Mouse (Mus musculus) midbrain, embryonic 14.5 days (tissue): ENCODE data around the gene Zc3hc1. TPM values are rescaled to one million over a fixed set of nuclear protein-coding genes. Genes with fewer than 3 reads are reported as not detected.
A peak's percentile ranks its signal among the peaks of the same experiment; 100 is the strongest.

Source experiments
- ATAC-seq: fragments of 200-750 bp; cut with Nextera tagmentation; 2 replicates; pipeline ENCODE4 v1.8.0; 2017; ENCODE audit warnings: moderate number of reproducible peaks, moderate library complexity; ENCODE audit not compliant: low FRiP score, low TSS enrichment
- DNase-seq: peaks from one replicate; pipeline ENCODE4 v3.0.0-alpha.2; 2015
- H3K27ac ChIP-seq: fragments of 300-500 bp; sonication (generic); replicated peaks from 2 replicates; pipeline ENCODE4 v1.5.1; 2014; ENCODE audit warnings: mild to moderate bottlenecking, low read depth, low read length, moderate library complexity
- H3K27me3 ChIP-seq: fragments of 300-500 bp; sonication (generic); 2 replicates; pipeline ENCODE4 v1.6.1; 2014; ENCODE audit warnings: low read length, control low read depth, mixed read lengths; ENCODE audit not compliant: control insufficient read depth, insufficient read depth
- H3K36me3 ChIP-seq: fragments of 300-500 bp; sonication (generic); 2 replicates; pipeline ENCODE4 v1.6.1; 2014; ENCODE audit warnings: low read length, control low read depth; ENCODE audit not compliant: control insufficient read depth, insufficient read depth
- H3K4me1 ChIP-seq: fragments of 300-500 bp; sonication (generic); 2 replicates; pipeline ENCODE4 v1.6.1; 2014; ENCODE audit warnings: mild to moderate bottlenecking, antibody characterized with exemption, low read length, control low read depth; ENCODE audit not compliant: control insufficient read depth, insufficient read depth
- H3K4me2 ChIP-seq: fragments of 300-500 bp; sonication (generic); 2 replicates; pipeline ENCODE4 v1.6.1; 2014; ENCODE audit warnings: mild to moderate bottlenecking, low read length, moderate library complexity
- H3K4me3 ChIP-seq: fragments of 300-500 bp; sonication (generic); replicated peaks from 2 replicates; pipeline ENCODE4 v1.5.1; 2014; ENCODE audit warnings: low read depth, low read length
- H3K9ac ChIP-seq: fragments of 300-500 bp; sonication (generic); replicated peaks from 2 replicates; pipeline ENCODE4 v1.6.1; 2014; ENCODE audit warnings: mild to moderate bottlenecking, low read length, moderate library complexity
- H3K9me3 ChIP-seq: fragments of 300-500 bp; sonication (generic); 2 replicates; pipeline ENCODE4 v1.6.1; 2016; ENCODE audit warnings: low read length, control low read depth, mixed read lengths; ENCODE audit not compliant: control insufficient read depth
- WGBS: fragments of 180-500 bp; shearing (Covaris S2); extraction: QIAGEN DNeasy Blood & Tissue Kit; methylation state at CpG from one replicate; pipeline ENCODE4 v1.1.7; 2014; 5-methylcytosine and 5-hydroxymethylcytosine counted together
- polyA plus RNA-seq: library from polyadenylated mRNA; unstranded; fragments of >200 nt; fragmentation: Nextera tagmentation; extraction: Ambion mirVana; gene quantifications from 2 replicates; pipeline ENCODE4 v1.2.1, GENCODE M21; 2014

Gene Zc3hc1
- 67.4 and 71.6 TPM in 2 replicates for polyA plus RNA-seq

GRCm38 (mm10) chr6:30390714-30391697 is at the start of gene Zc3hc1:
TSS of gene Zc3hc1 (minus strand) at chr6:30391028.
- peak; percentile 91 for DNase-seq
- 18% methylated on average over 33 of the region's 33 CpGs for WGBS
- H3K9me3 ChIP-seq: no peaks in the 10 kb centered on the region
- peak within 1 kb of the TSS; percentile 67 for H3K27ac ChIP-seq
- peak within 1 kb of the TSS; percentile 74 for H3K9ac ChIP-seq
- ATAC-seq: peak; percentile 78; the same call in 1 of the 2 replicates
- H3K4me1 ChIP-seq: no peaks in the 10 kb centered on the region
- H3K27me3 ChIP-seq: no peaks in the 10 kb centered on the region
- peak within 1 kb of the TSS; percentile 52 for H3K4me2 ChIP-seq
- peaks cover 12% of the 10 kb centered on the region for H3K36me3 ChIP-seq
- H3K4me3 ChIP-seq: peak within 1 kb of the TSS; percentile 82

- 96% methylated on average over 10 of the region's 10 CpGs for WGBS
- no peak overlapping the region for H3K9ac ChIP-seq
- no peaks in the 10 kb centered on the region for H3K27me3 ChIP-seq
- DNase-seq (no peak), ATAC-seq (no peak)
- no peak overlapping the region for H3K4me3 ChIP-seq
- H3K36me3 ChIP-seq: peaks cover 36% of the 10 kb centered on the region
- H3K9me3 ChIP-seq: no peaks in the 10 kb centered on the region
- no peak overlapping the region for H3K4me2 ChIP-seq
- H3K27ac ChIP-seq: no peak overlapping the region
- no peaks in the 10 kb centered on the region for H3K4me1 ChIP-seq
Measured at GRCm38 (mm10) chr6:30439576-30439975, 48.7 kb upstream of the Zc3hc1 start.

GRCm38 (mm10) chr6:30437054-30437453 is 46.2 kb upstream of the Zc3hc1 start:
- no peaks in the 10 kb centered on the region for H3K4me1 ChIP-seq
- DNase-seq: no peak
- no peak overlapping the region for H3K27ac ChIP-seq
- WGBS: 89% methylated on average over 3 of the region's 3 CpGs
- H3K9ac ChIP-seq: no peak overlapping the region
- no peak overlapping the region for H3K4me2 ChIP-seq
- no peaks in the 10 kb centered on the region for H3K27me3 ChIP-seq
- H3K4me3 ChIP-seq: no peak overlapping the region
- no peak for ATAC-seq
- peaks cover 16% of the 10 kb centered on the region for H3K36me3 ChIP-seq
- no peaks in the 10 kb centered on the region for H3K9me3 ChIP-seq

GRCm38 (mm10) chr6:30436476-30436875 is 45.6 kb upstream of the Zc3hc1 start:
- Histone ChIP-seq H3K9me3 (no peaks in the 10 kb centered on the region), H3K4me3 (no peak overlapping the region), H3K4me1 (no peaks in the 10 kb centered on the region), H3K27ac (no peak overlapping the region), H3K36me3 (peaks cover 10% of the 10 kb centered on the region; the same call in 1 of the 2 replicates), H3K9ac (no peak overlapping the region), H3K4me2 (no peak overlapping the region), H3K27me3 (no peaks in the 10 kb centered on the region)
- 96% methylated on average over 3 of the region's 3 CpGs for WGBS
- no peak for DNase-seq
- no peak for ATAC-seq

GRCm38 (mm10) chr6:30432461-30433192 is 41.8 kb upstream of the Zc3hc1 start:
- H3K9ac ChIP-seq: no peak overlapping the region
- no peak for ATAC-seq
- H3K4me1 ChIP-seq: no peaks in the 10 kb centered on the region

GRCm38 (mm10) chr6:30416801-30417200 is 26.0 kb upstream of the Zc3hc1 start:
- no peak overlapping the region for H3K4me3 ChIP-seq
- peaks cover 9% of the 10 kb centered on the region for H3K36me3 ChIP-seq
- DNase-seq (no peak), ATAC-seq (no peak)
- no peaks in the 10 kb centered on the region for H3K9me3 ChIP-seq
- no peak overlapping the region for H3K27ac ChIP-seq
- no peaks in the 10 kb centered on the region for H3K27me3 ChIP-seq
- no peaks in the 10 kb centered on the region for H3K4me1 ChIP-seq
- H3K4me2 ChIP-seq: no peak overlapping the region
- no peak overlapping the region for H3K9ac ChIP-seq
- WGBS: 88% methylated on average over 7 of the region's 7 CpGs

More at GRCm38 (mm10) chr6:30432461-30433192, 41.8 kb upstream of the Zc3hc1 start:
- DNase-seq: no peak
- no peak overlapping the region for H3K4me3 ChIP-seq
- H3K9me3 ChIP-seq: no peaks in the 10 kb centered on the region
- H3K36me3 ChIP-seq: no peaks in the 10 kb centered on the region
- H3K27ac ChIP-seq: no peak overlapping the region
- H3K4me2 ChIP-seq: no peak overlapping the region
- H3K27me3 ChIP-seq: no peaks in the 10 kb centered on the region
- 86% methylated on average over 3 of the region's 3 CpGs for WGBS

GRCm38 (mm10) chr6:30416126-30416525 is 25.3 kb upstream of the Zc3hc1 start:
- no peaks in the 10 kb centered on the region for H3K4me1 ChIP-seq
- no peak for DNase-seq
- no peak overlapping the region for H3K4me3 ChIP-seq

GRCm38 (mm10) chr6:30411311-30411710 is 20.5 kb upstream of the Zc3hc1 start:
- 88% methylated on average over 4 of the region's 4 CpGs for WGBS
- Histone ChIP-seq H3K9ac (no peak overlapping the region), H3K9me3 (no peaks in the 10 kb centered on the region), H3K4me3 (no peak overlapping the region), H3K27me3 (no peaks in the 10 kb centered on the region), H3K27ac (no peak overlapping the region), H3K4me2 (no peak overlapping the region), H3K4me1 (no peaks in the 10 kb centered on the region), H3K36me3 (no peaks in the 10 kb centered on the region)
- ATAC-seq (no peak), DNase-seq (no peak)

More at GRCm38 (mm10) chr6:30416126-30416525, 25.3 kb upstream of the Zc3hc1 start:
- Histone ChIP-seq H3K9me3 (no peaks in the 10 kb centered on the region), H3K9ac (no peak overlapping the region), H3K4me2 (no peak overlapping the region), H3K27me3 (no peaks in the 10 kb centered on the region), H3K27ac (no peak overlapping the region), H3K36me3 (peaks cover 4% of the 10 kb centered on the region)
- no peak for ATAC-seq
- WGBS: 80% methylated on average over 2 of the region's 2 CpGs
